Mouse (Mus musculus) E14TG2a.4 (cell line): Measurements from ENCODE around the gene Lpp.

Source experiments
- CTCF ChIP-seq: conservative IDR thresholded peaks from 2 replicates; pipeline ENCODE4 v1.5.1; 2014; ENCODE audit warnings: low read length
- NANOG ChIP-seq: IDR thresholded peaks from 2 replicates; pipeline ENCODE4 v1.6.1; 2014; ENCODE audit warnings: borderline replicate concordance, low read length, mixed read lengths
- POU5F1 ChIP-seq: IDR thresholded peaks from 2 replicates; pipeline ENCODE4 v1.6.1; 2014; ENCODE audit warnings: low read length, borderline replicate concordance

- no peak for TF ChIP-seq CTCF
- TF ChIP-seq POU5F1 = no peak
- no peak for TF ChIP-seq NANOG
These were observed 60.2 kb downstream of the Lpp start for GRCm38 (mm10) chr16:24453536-24453935.
